Comparison of ENCODE assay signal across 13 mouse cellular contexts in the genomic region with DNA sequence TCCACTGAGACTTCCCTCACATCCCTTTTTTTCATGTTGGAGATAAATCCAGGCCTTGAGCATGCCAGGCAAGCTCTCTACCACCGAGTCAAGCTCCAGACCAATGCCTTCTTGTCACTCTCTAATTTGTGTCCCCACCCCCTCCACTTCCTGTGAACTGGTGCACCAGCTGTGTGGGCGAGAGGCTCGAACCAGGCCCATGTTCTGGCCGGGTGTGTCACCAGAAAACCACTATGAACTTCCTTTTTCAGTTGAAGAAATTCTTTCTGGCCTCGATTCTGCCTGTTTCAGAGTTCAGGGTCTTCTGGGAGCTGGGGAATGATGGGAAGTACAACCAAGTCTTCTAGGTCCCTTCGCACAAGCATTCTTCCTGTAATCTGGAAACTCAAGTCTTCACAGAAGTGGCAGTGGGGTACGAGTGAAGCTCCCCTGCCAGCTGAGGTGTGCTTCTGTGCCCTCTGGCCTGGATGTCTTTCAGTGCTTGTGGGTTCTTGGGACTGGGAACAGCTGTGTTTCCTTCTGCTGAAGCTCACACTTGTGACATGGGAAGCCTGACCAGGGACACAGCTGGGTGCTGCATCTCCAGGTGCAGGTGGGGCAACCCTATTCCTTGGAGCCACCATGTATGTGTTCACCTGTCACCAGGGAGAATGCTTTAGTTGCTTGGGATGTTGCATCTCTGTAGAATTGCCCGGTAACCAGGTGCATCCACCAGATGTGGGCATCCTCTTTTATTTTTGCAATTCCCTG. TPM values are rescaled to one million over a fixed set of nuclear protein-coding genes. Genes with fewer than 3 reads are reported as not detected.
DNase-seq lines count a peak whose midpoint lies in the region; ATAC-seq and TF ChIP-seq lines count a peak whose summit lies in the region.
"Had no signal": no experiment of that assay in that cellular context is flagged by ENCODE, and none has a peak within 500 bp of the region (broad histone marks: within the 10 kb centered on the region; RNA-seq: fewer than 3 reads in every experiment).

No protein-coding gene starts in this region.

- no peak for TF ChIP-seq EP300 in heart, postnatal 0 days (IDR thresholded peaks at IDR 0.05; ENCODE audit: low read depth)

- peaks cover 18% of the 10 kb centered on the region for H3K79me2 ChIP-seq in macrophage (ENCODE audit: inconsistent target)

- no peak overlapping the region for H3K4me2 ChIP-seq in heart, postnatal 0 days (ENCODE audit: low read depth, low read length)
- no peak overlapping the region for H3K4me2 ChIP-seq in heart, embryonic 12.5 days
- no peak overlapping the region for H3K4me2 ChIP-seq in intestine, postnatal 0 days (replicated peaks; ENCODE audit: low read depth)
- H3K4me2 ChIP-seq: hindbrain, embryonic 15.5 days; lung, embryonic 15.5 days; neural tube, embryonic 13.5 days had no signal

- H3K27me3 ChIP-seq in heart, postnatal 0 days (ENCODE audit: control insufficient read depth, insufficient read depth, low read length), result no peaks in the 10 kb centered on the region
- H3K27me3 ChIP-seq in heart, embryonic 12.5 days (replicated peaks), result no peaks in the 10 kb centered on the region
- H3K27me3 ChIP-seq in intestine, postnatal 0 days (replicated peaks; ENCODE audit: control insufficient read depth, insufficient read depth, low read length), result no peaks in the 10 kb centered on the region
- H3K27me3 ChIP-seq: hindbrain, embryonic 15.5 days; lung, embryonic 15.5 days had no signal

- DNase-seq in heart, postnatal 0 days (ENCODE audit: low spot score), result no peak
- DNase-seq in thymus, postnatal 25 days, result peak; percentile 82
- no peak for DNase-seq in kidney, postnatal 4 days
- DNase-seq: forebrain, postnatal 0 days had no signal

- no peak for ATAC-seq in heart, postnatal 0 days (ENCODE audit: insufficient read depth, low read depth)
- no peak for ATAC-seq in heart, embryonic 12.5 days (ENCODE audit: insufficient number of reproducible peaks, low FRiP score)
- ATAC-seq in megakaryocyte-erythroid progenitor cell, adult 5-6 weeks (replicated peaks; ENCODE audit: low FRiP score, low TSS enrichment, poor library complexity, severe bottlenecking), result no peak
- no peak for ATAC-seq in intestine, postnatal 0 days
- ATAC-seq: forebrain, postnatal 0 days had no signal

- no peak overlapping the region for H3K9ac ChIP-seq in heart, postnatal 0 days (replicated peaks; ENCODE audit: low read depth, low read length)
- no peak overlapping the region for H3K9ac ChIP-seq in heart, embryonic 12.5 days
- H3K9ac ChIP-seq in intestine, postnatal 0 days (ENCODE audit: low read depth, low read length), result no peak overlapping the region
- H3K9ac ChIP-seq: forebrain, postnatal 0 days; hindbrain, embryonic 15.5 days; lung, embryonic 15.5 days; neural tube, embryonic 13.5 days had no signal

- H3K27ac ChIP-seq in heart, postnatal 0 days (ENCODE audit: low read depth), result peak overlapping the region; percentile 72; the same call in 1 of the 2 replicates
- no peak overlapping the region for H3K27ac ChIP-seq in heart, embryonic 12.5 days (ENCODE audit: poor library complexity, severe bottlenecking)
- H3K27ac ChIP-seq in bone marrow macrophage, adult 2 months (ENCODE audit: insufficient read depth, low read depth, low read length), result peak overlapping the region; percentile 39
- peak overlapping the region; percentile 34 for H3K27ac ChIP-seq in macrophage
- no peak overlapping the region for H3K27ac ChIP-seq in intestine, postnatal 0 days (ENCODE audit: low read depth, low read length)
- H3K27ac ChIP-seq: hindbrain, embryonic 15.5 days; lung, embryonic 15.5 days; neural tube, embryonic 13.5 days had no signal

- no peaks in the 10 kb centered on the region for H3K9me3 ChIP-seq in heart, postnatal 0 days (replicated peaks; ENCODE audit: control insufficient read depth, low read length)
- no peaks in the 10 kb centered on the region for H3K9me3 ChIP-seq in heart, embryonic 12.5 days (replicated peaks)
- no peaks in the 10 kb centered on the region for H3K9me3 ChIP-seq in intestine, postnatal 0 days (ENCODE audit: control insufficient read depth)
- H3K9me3 ChIP-seq: hindbrain, embryonic 15.5 days; lung, embryonic 15.5 days; neural tube, embryonic 13.5 days had no signal

- H3K36me3 ChIP-seq in heart, postnatal 0 days (replicated peaks; ENCODE audit: control insufficient read depth, insufficient read depth, low read length), result no peaks in the 10 kb centered on the region
- no peaks in the 10 kb centered on the region for H3K36me3 ChIP-seq in heart, embryonic 12.5 days
- H3K36me3 ChIP-seq in macrophage (ENCODE audit: inconsistent target), result no peaks in the 10 kb centered on the region
- H3K36me3 ChIP-seq in intestine, postnatal 0 days (ENCODE audit: control insufficient read depth, insufficient read depth), result no peaks in the 10 kb centered on the region
- H3K36me3 ChIP-seq: hindbrain, embryonic 15.5 days; lung, embryonic 15.5 days; neural tube, embryonic 13.5 days had no signal

- H3K4me1 ChIP-seq in heart, postnatal 0 days (ENCODE audit: control insufficient read depth, insufficient read depth), result peaks cover 16% of the 10 kb centered on the region
- H3K4me1 ChIP-seq in heart, embryonic 12.5 days (replicated peaks), result peaks cover 16% of the 10 kb centered on the region
- H3K4me1 ChIP-seq in bone marrow macrophage, adult 2 months (ENCODE audit: control insufficient read depth, insufficient read depth, low read length), result peaks cover 34% of the 10 kb centered on the region
- no peaks in the 10 kb centered on the region; the same call in none of the 2 replicates for H3K4me1 ChIP-seq in intestine, postnatal 0 days (replicated peaks; ENCODE audit: control insufficient read depth, insufficient read depth, low read length)

- WGBS in heart, postnatal 0 days, result 51% methylated on average over 8 of the region's 8 CpGs
- 59% methylated on average over 8 of the region's 8 CpGs for WGBS in heart, embryonic 12.5 days
- 18% methylated on average over 8 of the region's 8 CpGs for WGBS in macrophage (ENCODE audit: missing documents)
- 55% methylated on average over 8 of the region's 8 CpGs for WGBS in intestine, postnatal 0 days

- TF ChIP-seq CTCF in heart, postnatal 0 days (IDR thresholded peaks at IDR 0.05; ENCODE audit: low read depth), result no peak
- TF ChIP-seq CTCF in bone marrow macrophage, adult 2 months (IDR thresholded peaks at IDR 0.05; ENCODE audit: low read depth, low read length), result no peak
- no peak for TF ChIP-seq CTCF in intestine, postnatal 0 days (IDR thresholded peaks at IDR 0.05; ENCODE audit: low read depth)

- no peak overlapping the region for H3K4me3 ChIP-seq in heart, postnatal 0 days (ENCODE audit: low read depth, low read length)
- no peak overlapping the region for H3K4me3 ChIP-seq in heart, embryonic 12.5 days
- H3K4me3 ChIP-seq in bone marrow macrophage, adult 2 months (ENCODE audit: insufficient read depth, low read length), result no peak overlapping the region
- H3K4me3 ChIP-seq in macrophage (ENCODE audit: inconsistent target), result no peak overlapping the region
- H3K4me3 ChIP-seq in intestine, postnatal 0 days (ENCODE audit: low read depth, low read length), result no peak overlapping the region
- H3K4me3 ChIP-seq: hindbrain, embryonic 15.5 days; lung, embryonic 15.5 days; neural tube, embryonic 13.5 days had no signal

- TF ChIP-seq POLR2A in bone marrow macrophage, adult 2 months (IDR thresholded peaks at IDR 0.05; ENCODE audit: borderline replicate concordance, low read depth, low read length), result no peak

RNA-seq across cellular contexts. Expression of a gene that starts 0.9 kb away (rescaled TPM):
- total RNA-seq in heart, postnatal 0 days (2014; rRNA removed; ENCODE audit: low replicate concordance), result 1.3 and 3.8 TPM in 2 replicates
- 1.0 and 1.7 TPM in 2 replicates for polyA plus RNA-seq in heart, postnatal 0 days (2015; fragmentation: Nextera tagmentation; extraction: Ambion mirVana)
- polyA plus RNA-seq in heart, embryonic 12.5 days (2016; fragmentation: Nextera tagmentation; extraction: Ambion mirVana), result 1.2 TPM in 2 replicates
- 0.58 and 1.0 TPM in 2 replicates for polyA plus RNA-seq in bone marrow macrophage, adult 2 months (2012; ENCODE audit: insufficient read depth, insufficient read length, missing spikeins)
- total RNA-seq in macrophage (2018; cell fraction: chromatin; rRNA removed), result 1 to 10 TPM in 14 of 26 experiments, under 1 TPM in 4, not detected in 8; 0.53 to 3.9 (median 1.1) TPM
- total RNA-seq in macrophage (2018; cell fraction: cytosol; rRNA removed), result under 1 TPM; 0.11 to 0.61 (median 0.30) TPM
- 1 to 10 TPM in 5 of 26 experiments, under 1 TPM in 16, not detected in 5; 0.29 to 2.7 (median 0.68) TPM for total RNA-seq in macrophage (2018; cell fraction: nucleus; rRNA removed)
- 0.32 to 0.52 TPM (median 0.41 TPM) in 3 replicates for polyA plus RNA-seq in macrophage (2018)
- 3.3 TPM in 1 of 2 replicates, not detected in the other for total RNA-seq in megakaryocyte-erythroid progenitor cell, adult 5-6 weeks (2014; fragmentation: Nextera tagmentation)
- 1.6 and 4.2 TPM in 2 replicates for total RNA-seq in megakaryocyte-erythroid progenitor cell, adult 5-6 weeks (2017)
- 1.0 and 1.1 TPM in 2 replicates for polyA plus RNA-seq in intestine, postnatal 0 days (2015; fragmentation: Nextera tagmentation; extraction: Ambion mirVana)

RNA-seq across cellular contexts. Expression of a gene that starts 2.6 kb away (rescaled TPM):
- total RNA-seq in heart, postnatal 0 days (2014; rRNA removed; ENCODE audit: low replicate concordance), result 11.7 and 15.3 TPM in 2 replicates
- polyA plus RNA-seq in heart, postnatal 0 days (2015; fragmentation: Nextera tagmentation; extraction: Ambion mirVana), result 2.3 and 2.4 TPM in 2 replicates
- 6.9 and 7.5 TPM in 2 replicates for polyA plus RNA-seq in heart, embryonic 12.5 days (2016; fragmentation: Nextera tagmentation; extraction: Ambion mirVana)
- polyA plus RNA-seq in bone marrow macrophage, adult 2 months (2012; ENCODE audit: insufficient read depth, insufficient read length, missing spikeins), result 17.2 TPM in 2 replicates
- 10 to 100 TPM; 18.7 to 50.4 (median 34.3) TPM for total RNA-seq in macrophage (2018; cell fraction: chromatin; rRNA removed)
- total RNA-seq in macrophage (2018; cell fraction: cytosol; rRNA removed), result 10 to 100 TPM in 1 of 26 experiments, 1 to 10 TPM in 25; 5.0 to 10.0 (median 7.3) TPM
- 10 to 100 TPM; 13.0 to 42.7 (median 21.3) TPM for total RNA-seq in macrophage (2018; cell fraction: nucleus; rRNA removed)
- 3.6 to 8.6 TPM (median 4.9 TPM) in 3 replicates for polyA plus RNA-seq in macrophage (2018)
- total RNA-seq in megakaryocyte-erythroid progenitor cell, adult 5-6 weeks (2014; fragmentation: Nextera tagmentation), result 10.2 and 11.9 TPM in 2 replicates
- total RNA-seq in megakaryocyte-erythroid progenitor cell, adult 5-6 weeks (2017), result 2.1 and 3.7 TPM in 2 replicates
- polyA plus RNA-seq in intestine, postnatal 0 days (2015; fragmentation: Nextera tagmentation; extraction: Ambion mirVana), result 3.1 and 3.3 TPM in 2 replicates

RNA-seq across cellular contexts. Expression of a gene that starts 19.2 kb away (rescaled TPM):
- not detected in 2 replicates for total RNA-seq in heart, postnatal 0 days (2014; rRNA removed; ENCODE audit: low replicate concordance)
- polyA plus RNA-seq in heart, postnatal 0 days (2015; fragmentation: Nextera tagmentation; extraction: Ambion mirVana), result not detected in 2 replicates
- not detected in 2 replicates for polyA plus RNA-seq in heart, embryonic 12.5 days (2016; fragmentation: Nextera tagmentation; extraction: Ambion mirVana)
- not detected in 2 replicates for polyA plus RNA-seq in bone marrow macrophage, adult 2 months (2012; ENCODE audit: insufficient read depth, insufficient read length, missing spikeins)
- total RNA-seq in macrophage (2018; cell fraction: chromatin; rRNA removed), result not detected
- total RNA-seq in macrophage (2018; cell fraction: cytosol; rRNA removed), result under 1 TPM in 1 of 26 experiments, not detected in 25; 0.26 TPM
- total RNA-seq in macrophage (2018; cell fraction: nucleus; rRNA removed), result not detected
- polyA plus RNA-seq in macrophage (2018), result not detected in 3 replicates
- total RNA-seq in megakaryocyte-erythroid progenitor cell, adult 5-6 weeks (2014; fragmentation: Nextera tagmentation), result not detected in 2 replicates
- total RNA-seq in megakaryocyte-erythroid progenitor cell, adult 5-6 weeks (2017), result not detected in 2 replicates
- 0.42 TPM in 1 of 2 replicates, not detected in the other for polyA plus RNA-seq in intestine, postnatal 0 days (2015; fragmentation: Nextera tagmentation; extraction: Ambion mirVana)
- total RNA-seq: layer of hippocampus, adult 8-10 months had no signal
- polyA plus RNA-seq: forebrain, postnatal 0 days; lung, embryonic 15.5 days; neural tube, embryonic 13.5 days had no signal

RNA-seq across cellular contexts. Expression of a gene that starts 21.6 kb away (rescaled TPM):
- 3.9 and 5.6 TPM in 2 replicates for total RNA-seq in heart, postnatal 0 days (2014; rRNA removed; ENCODE audit: low replicate concordance)
- 2.6 and 3.6 TPM in 2 replicates for polyA plus RNA-seq in heart, postnatal 0 days (2015; fragmentation: Nextera tagmentation; extraction: Ambion mirVana)
- polyA plus RNA-seq in heart, embryonic 12.5 days (2016; fragmentation: Nextera tagmentation; extraction: Ambion mirVana), result 4.4 and 5.3 TPM in 2 replicates
- polyA plus RNA-seq in bone marrow macrophage, adult 2 months (2012; ENCODE audit: insufficient read depth, insufficient read length, missing spikeins), result 0.68 and 1.7 TPM in 2 replicates
- 1 to 10 TPM in 3 of 26 experiments, under 1 TPM in 6, not detected in 17; 0.25 to 4.0 (median 0.31) TPM for total RNA-seq in macrophage (2018; cell fraction: chromatin; rRNA removed)
- total RNA-seq in macrophage (2018; cell fraction: cytosol; rRNA removed), result under 1 TPM; 0.03 to 0.31 (median 0.13) TPM
- 1 to 10 TPM in 6 of 26 experiments, under 1 TPM in 13, not detected in 7; 0.17 to 3.1 (median 0.47) TPM for total RNA-seq in macrophage (2018; cell fraction: nucleus; rRNA removed)
- 0.17 to 0.37 TPM (median 0.25 TPM) in 3 replicates for polyA plus RNA-seq in macrophage (2018)
- total RNA-seq in megakaryocyte-erythroid progenitor cell, adult 5-6 weeks (2014; fragmentation: Nextera tagmentation), result 16.0 and 24.2 TPM in 2 replicates
- total RNA-seq in megakaryocyte-erythroid progenitor cell, adult 5-6 weeks (2017), result 4.5 TPM in 2 replicates
- polyA plus RNA-seq in intestine, postnatal 0 days (2015; fragmentation: Nextera tagmentation; extraction: Ambion mirVana), result 0.29 and 0.31 TPM in 2 replicates

RNA-seq across cellular contexts. Expression of a gene that starts 40.5 kb away (rescaled TPM):
- total RNA-seq in heart, postnatal 0 days (2014; rRNA removed; ENCODE audit: low replicate concordance), result 16.1 and 29.3 TPM in 2 replicates
- 2.9 and 3.3 TPM in 2 replicates for polyA plus RNA-seq in heart, postnatal 0 days (2015; fragmentation: Nextera tagmentation; extraction: Ambion mirVana)
- 10.5 and 11.4 TPM in 2 replicates for polyA plus RNA-seq in heart, embryonic 12.5 days (2016; fragmentation: Nextera tagmentation; extraction: Ambion mirVana)
- 17.2 and 23.7 TPM in 2 replicates for polyA plus RNA-seq in bone marrow macrophage, adult 2 months (2012; ENCODE audit: insufficient read depth, insufficient read length, missing spikeins)
- total RNA-seq in macrophage (2018; cell fraction: chromatin; rRNA removed), result 10 to 100 TPM; 10.2 to 38.2 (median 23.3) TPM
- 10 to 100 TPM in 22 of 26 experiments, 1 to 10 TPM in 4; 7.7 to 18.8 (median 13.1) TPM for total RNA-seq in macrophage (2018; cell fraction: cytosol; rRNA removed)
- total RNA-seq in macrophage (2018; cell fraction: nucleus; rRNA removed), result 10 to 100 TPM in 25 of 26 experiments, 1 to 10 TPM in 1; 8.6 to 25.9 (median 16.8) TPM
- polyA plus RNA-seq in macrophage (2018), result 8.5 to 14.2 TPM (median 10.7 TPM) in 3 replicates
- total RNA-seq in megakaryocyte-erythroid progenitor cell, adult 5-6 weeks (2014; fragmentation: Nextera tagmentation), result 27.0 and 27.3 TPM in 2 replicates
- total RNA-seq in megakaryocyte-erythroid progenitor cell, adult 5-6 weeks (2017), result 14.1 and 16.3 TPM in 2 replicates
- polyA plus RNA-seq in intestine, postnatal 0 days (2015; fragmentation: Nextera tagmentation; extraction: Ambion mirVana), result 8.6 and 10.4 TPM in 2 replicates

Comparison
In these comparisons a context has a peak if more than half of its experiments do, and no peak if none do; other contexts are left out.
1. H3K27ac ChIP-seq: peak in heart, postnatal 0 days (single experiment), bone marrow macrophage, adult 2 months (single experiment) and macrophage (single experiment); none in heart, embryonic 12.5 days (single experiment) and intestine, postnatal 0 days (single experiment).